Mouse (Mus musculus) lung, adult 2 months (tissue): ENCODE data around the gene Inca1. TPM values are rescaled to one million over a fixed set of nuclear protein-coding genes. Genes with fewer than 3 reads are reported as not detected.
A peak's percentile ranks its signal among the peaks of the same experiment; 100 is the strongest.

Source experiments
- DNase-seq: peaks from one replicate; pipeline ENCODE4 v3.0.0; 2022
- H3K4me1 ChIP-seq: fragments of 200-500 bp; 2 replicates; pipeline ENCODE4 v1.6.1; 2011; ENCODE audit warnings: low read length; ENCODE audit not compliant: control insufficient read depth, insufficient read depth
- H3K4me3 ChIP-seq: fragments of 200-500 bp; replicated peaks from 2 replicates; pipeline ENCODE3; 2011; ENCODE audit warnings: low read depth, mild to moderate bottlenecking, control low read depth, low read length; ENCODE audit errors: extremely low read depth
- CTCF ChIP-seq: fragments of 200-500 bp; IDR thresholded peaks from 2 replicates; pipeline ENCODE4 v1.5.1; 2011; ENCODE audit warnings: mild to moderate bottlenecking, low read length, control low read depth; ENCODE audit not compliant: insufficient read depth
- POLR2A ChIP-seq: fragments of 200-500 bp; IDR thresholded peaks from 2 replicates; pipeline ENCODE4 v1.6.1; 2011; ENCODE audit warnings: low read depth, mild to moderate bottlenecking, control low read depth, low read length, borderline replicate concordance; ENCODE audit errors: extremely low read depth
- WGBS: fragments of 180-500 bp; shearing (Covaris S2); methylation state at CpG from one replicate; pipeline ENCODE4 v1.1.7; 2018; 5-methylcytosine and 5-hydroxymethylcytosine counted together
- polyA plus RNA-seq: library from polyadenylated mRNA; depleted of rRNA; stranded (reverse); fragments of >200 nt; gene quantifications from 2 replicates; pipeline ENCODE4 v1.2.3, GENCODE M21; 2012

The Inca1 gene
- polyA plus RNA-seq, 1 experiment = 2.0 TPM

GRCm38 (mm10) chr11:70674014-70674413 lies 25.9 kb downstream of the Inca1 start:
- no peak for DNase-seq
- TF ChIP-seq CTCF = no peak
- TF ChIP-seq POLR2A = no peak
- WGBS = 92% methylated on average over 6 of the region's 6 CpGs
- Histone ChIP-seq H3K4me3 (no peak overlapping the region), H3K4me1 (no peaks in the 10 kb centered on the region)

- no peak for TF ChIP-seq POLR2A
- no peak for TF ChIP-seq CTCF
- Histone ChIP-seq H3K4me3 (no peak overlapping the region), H3K4me1 (peaks cover 4% of the 10 kb centered on the region; the same call in 1 of the 2 replicates)
- DNase-seq = no peak
- 89% methylated on average over 16 of the region's 16 CpGs for WGBS
These were observed 28.5 kb downstream of the Inca1 start for GRCm38 (mm10) chr11:70671333-70672047.

- H3K4me3 ChIP-seq = no peak overlapping the region
- no peak for TF ChIP-seq CTCF
- no peak for TF ChIP-seq POLR2A
- DNase-seq = no peak
- WGBS = 57% methylated on average over 14 of the region's 14 CpGs
- peaks cover 4% of the 10 kb centered on the region; the same call in 1 of the 2 replicates for H3K4me1 ChIP-seq
These were observed 29.5 kb downstream of the Inca1 start for GRCm38 (mm10) chr11:70670483-70670882.

GRCm38 (mm10) chr11:70669582-70670345 lies 30.2 kb downstream of the Inca1 start:
- Histone ChIP-seq H3K4me3 (peak overlapping the region; percentile 74), H3K4me1 (peaks cover 4% of the 10 kb centered on the region; the same call in 1 of the 2 replicates)
- WGBS = under 1% methylated on average over 31 of the region's 31 CpGs
- peak; percentile 67 for DNase-seq
- TF ChIP-seq CTCF (no peak), POLR2A (peak; percentile 49; the same call in 1 of the 2 replicates)

DNA sequence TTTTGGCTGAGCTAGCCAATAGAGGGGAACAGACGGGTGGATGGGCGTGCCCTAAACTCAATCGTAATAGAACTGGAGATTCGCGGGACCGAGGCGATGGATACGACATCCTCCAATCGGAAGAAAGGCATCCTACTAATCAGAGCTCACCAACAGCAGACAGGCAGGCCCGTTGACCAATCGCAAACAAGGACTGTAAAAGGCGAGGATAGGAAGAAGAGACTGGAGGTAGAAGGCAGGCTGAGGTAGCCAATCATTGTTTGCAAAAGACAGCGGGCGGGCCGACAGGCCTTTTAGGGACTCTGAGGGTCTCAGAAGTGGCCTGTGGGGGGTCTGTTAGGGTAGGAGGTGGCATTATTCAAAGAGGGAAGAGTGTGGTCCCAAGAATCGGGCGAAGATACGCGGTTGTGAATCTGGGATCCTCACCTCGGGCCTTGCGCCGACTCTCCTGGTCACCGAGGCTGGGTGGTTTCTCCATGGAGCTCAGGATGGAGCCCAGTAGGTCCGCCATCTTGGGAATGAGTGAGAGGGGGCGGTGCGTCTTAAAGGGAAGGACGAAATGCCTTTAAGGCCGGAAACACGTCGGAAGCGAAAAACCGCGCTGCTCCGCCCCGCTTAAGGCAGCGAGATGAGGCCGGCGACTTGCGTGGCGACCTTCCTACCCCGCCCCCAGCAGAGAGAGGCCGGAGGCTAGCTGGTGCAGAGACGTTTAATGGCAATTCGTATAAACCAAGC lies 31.0 kb downstream of the Inca1 start, which contains the start of gene Spag7:
Gene Spag7, minus strand, starts transcription at position 646 of the 735 bp plus-strand sequence.
- no peak for TF ChIP-seq CTCF
- peak; percentile 97 for TF ChIP-seq POLR2A
- DNase-seq = peak; percentile 95
- Histone ChIP-seq H3K4me1 (peaks cover 4% of the 10 kb centered on the region; the same call in 1 of the 2 replicates), H3K4me3 (peak within 1 kb of the TSS; percentile 74)
- under 1% methylated on average over 44 of the region's 44 CpGs for WGBS

- under 1% methylated on average over 15 of the region's 15 CpGs for WGBS
- H3K4me1 ChIP-seq = peaks cover 4% of the 10 kb centered on the region; the same call in 1 of the 2 replicates
- TF ChIP-seq CTCF = no peak
- 0 out of 2 replicates have a peak, but pooled peaks have one; percentile 19 for TF ChIP-seq POLR2A
- H3K4me3 ChIP-seq = peak overlapping the region; percentile 57
- peak; percentile 79 for DNase-seq
These were observed 31.6 kb downstream of the Inca1 start for GRCm38 (mm10) chr11:70668335-70668770.

DNA sequence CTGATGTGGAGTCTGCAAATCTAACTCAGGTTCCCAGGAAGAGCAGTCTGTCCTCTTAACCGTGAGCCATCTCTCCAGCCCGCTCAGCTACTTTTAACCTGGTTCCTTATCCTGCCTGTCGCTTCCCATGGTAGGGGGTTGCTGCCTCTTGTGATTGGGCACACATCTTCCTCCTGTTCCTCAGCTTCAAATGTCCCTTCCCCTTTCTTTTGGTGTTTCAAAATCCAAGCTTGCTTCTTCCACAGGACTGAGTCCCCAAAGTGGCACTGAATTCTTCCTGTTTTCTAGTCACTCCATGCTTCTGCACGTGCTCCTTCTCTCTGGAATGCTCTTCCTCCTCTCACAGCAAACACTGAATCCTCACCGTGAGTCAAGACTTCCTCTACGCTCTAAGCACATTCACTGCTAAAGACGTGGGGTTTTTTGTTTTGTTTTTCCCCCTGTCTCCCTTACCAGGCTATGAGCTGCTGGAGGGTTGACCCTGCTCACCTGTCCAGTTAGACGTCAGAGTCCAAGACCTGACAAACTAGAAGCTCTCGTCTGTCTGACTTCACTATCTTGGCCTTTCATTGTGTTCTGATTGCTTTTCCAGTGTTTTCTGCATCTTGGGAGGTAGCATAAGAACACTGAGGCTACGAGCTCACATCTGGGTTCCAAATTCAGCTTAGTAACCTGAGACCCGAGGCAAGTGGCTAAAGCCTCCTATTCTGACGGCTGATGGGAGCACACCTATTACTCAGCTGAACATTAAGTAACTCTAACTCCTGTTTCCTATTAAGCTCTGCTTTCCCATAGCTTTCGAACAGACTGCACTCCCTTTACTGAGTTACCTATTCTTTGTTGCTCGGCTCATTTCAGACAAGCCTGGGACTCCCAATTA lies 32.4 kb downstream of the Inca1 start:
- no peak for DNase-seq
- Histone ChIP-seq H3K4me3 (no peak overlapping the region), H3K4me1 (peaks cover 4% of the 10 kb centered on the region; the same call in 1 of the 2 replicates)
- TF ChIP-seq POLR2A (no peak), CTCF (no peak)
- 52% methylated on average over 14 of the region's 14 CpGs for WGBS

DNA sequence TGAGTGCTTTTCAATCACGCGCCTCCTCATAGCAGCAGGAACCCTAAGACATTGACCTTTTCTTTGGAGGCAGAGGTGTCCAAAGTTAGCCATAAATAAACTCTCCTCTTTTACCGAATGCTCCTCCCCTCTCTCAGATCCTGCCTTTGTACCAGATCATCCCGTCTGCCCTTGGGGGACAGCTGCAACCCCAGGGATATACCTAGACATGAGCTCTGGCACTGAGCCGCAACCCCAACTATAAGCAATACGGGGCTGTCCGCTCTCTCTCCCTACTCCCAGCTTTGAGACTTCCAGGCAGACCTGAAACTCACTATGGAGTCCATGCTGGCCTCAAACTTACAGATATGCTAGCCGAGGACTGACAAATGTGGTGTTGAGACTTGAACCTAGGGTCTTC lies 33.3 kb downstream of the Inca1 start:
- TF ChIP-seq CTCF = no peak
- TF ChIP-seq POLR2A = no peak
- WGBS = 87% methylated on average over 8 of the region's 8 CpGs
- Histone ChIP-seq H3K4me3 (no peak overlapping the region), H3K4me1 (peaks cover 4% of the 10 kb centered on the region; the same call in 1 of the 2 replicates)
- DNase-seq = no peak
